Mouse (Mus musculus): ENCODE data around the gene Nr1d1. TPM values are rescaled to one million over a fixed set of nuclear protein-coding genes. Genes with fewer than 3 reads are reported as not detected.

The Nr1d1 gene
- polyA plus RNA-seq, 1 experiment from 2014 or later, result 2.3 TPM

DNA sequence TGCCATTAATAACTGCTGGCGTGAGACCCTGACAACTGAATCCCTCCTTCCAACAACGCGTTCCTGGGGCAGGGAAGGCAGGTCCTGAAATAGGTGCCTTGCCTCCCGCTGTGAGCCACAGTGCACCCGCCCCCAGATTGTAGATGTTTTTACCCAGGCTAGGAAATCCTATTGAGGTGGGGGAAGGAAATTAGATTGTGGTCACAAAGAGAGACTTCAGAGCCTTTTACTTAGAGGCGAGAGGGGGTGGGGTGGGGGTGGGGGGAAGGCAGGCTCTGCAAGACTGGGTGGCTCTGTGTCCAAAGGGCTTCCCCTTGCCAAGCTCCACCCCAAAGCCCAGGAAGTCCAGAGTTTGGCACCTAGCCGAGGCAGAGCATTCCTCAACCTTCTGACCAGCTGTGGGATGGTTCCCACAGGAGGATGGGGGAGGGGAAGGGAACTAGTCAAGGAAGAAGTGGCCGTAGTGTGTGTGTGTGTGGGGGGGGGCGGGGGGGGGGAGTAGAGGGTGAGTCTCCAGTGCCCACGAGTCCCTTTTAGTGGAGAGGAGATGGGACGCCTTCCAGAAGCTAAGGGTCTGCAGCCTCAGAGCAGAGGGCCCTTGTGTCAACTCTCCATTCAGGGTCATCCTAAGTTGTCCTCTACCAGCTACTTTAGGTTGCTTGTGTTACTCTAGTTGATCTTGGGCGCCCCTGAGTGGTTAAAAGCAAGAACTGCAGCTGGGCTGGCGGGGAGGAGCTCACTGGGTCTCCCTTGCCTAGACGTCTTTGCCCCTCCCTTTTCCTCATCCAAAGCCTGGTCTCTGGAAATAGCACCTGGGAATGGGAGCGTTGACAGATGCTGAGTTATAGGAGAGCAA is 11.5 kb upstream of the Nr1d1 start:
- Histone ChIP-seq H3K4me3 (replicated peaks) (peak overlapping the region; percentile 17; the same call in 1 of the 2 replicates), H3K9ac (peak overlapping the region; percentile 29; the same call in 1 of the 2 replicates), H3K4me2 (peak overlapping the region; percentile 51), H3K9me3 (replicated peaks) (no peaks in the 10 kb centered on the region), H3K4me1 (peaks cover 77% of the 10 kb centered on the region), H3K27me3 (no peaks in the 10 kb centered on the region), H3K36me3 (no peaks in the 10 kb centered on the region), H3K27ac (peak overlapping the region; percentile 98)
- ATAC-seq (replicated peaks; ENCODE audit: low FRiP score), result peak; percentile 68
- WGBS, result under 1% methylated on average over 14 of the region's 15 CpGs

DNA sequence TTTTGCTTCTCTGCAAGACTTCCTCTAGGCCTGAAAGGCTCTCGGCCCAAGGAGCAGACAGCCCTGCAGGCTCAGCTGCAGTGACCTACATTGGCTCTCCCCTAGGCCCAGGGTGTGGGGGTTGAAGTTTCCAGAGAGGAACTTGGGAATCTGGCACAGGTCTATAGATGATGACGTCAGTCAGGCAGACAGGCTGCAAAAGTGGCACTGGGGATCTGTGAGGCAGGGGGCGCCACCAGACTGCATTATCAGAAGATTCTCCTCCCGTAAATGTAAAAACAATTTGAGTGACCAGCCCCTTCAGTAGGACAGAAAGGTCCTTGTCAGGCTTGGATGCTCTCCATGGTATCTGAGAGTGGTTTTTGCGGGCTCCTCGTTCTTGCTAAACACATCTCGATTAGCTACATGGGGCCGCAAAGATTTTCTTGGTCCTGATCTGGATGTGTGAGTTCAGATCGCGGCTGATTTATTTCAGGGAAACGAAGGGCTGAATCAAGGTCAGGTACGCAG is 10.7 kb upstream of the Nr1d1 start:
- H3K9ac ChIP-seq, result peak overlapping the region; percentile 29; the same call in 1 of the 2 replicates
- WGBS, result 5% methylated on average over 12 of the region's 12 CpGs
- H3K4me1 ChIP-seq, result peaks cover 85% of the 10 kb centered on the region

DNA sequence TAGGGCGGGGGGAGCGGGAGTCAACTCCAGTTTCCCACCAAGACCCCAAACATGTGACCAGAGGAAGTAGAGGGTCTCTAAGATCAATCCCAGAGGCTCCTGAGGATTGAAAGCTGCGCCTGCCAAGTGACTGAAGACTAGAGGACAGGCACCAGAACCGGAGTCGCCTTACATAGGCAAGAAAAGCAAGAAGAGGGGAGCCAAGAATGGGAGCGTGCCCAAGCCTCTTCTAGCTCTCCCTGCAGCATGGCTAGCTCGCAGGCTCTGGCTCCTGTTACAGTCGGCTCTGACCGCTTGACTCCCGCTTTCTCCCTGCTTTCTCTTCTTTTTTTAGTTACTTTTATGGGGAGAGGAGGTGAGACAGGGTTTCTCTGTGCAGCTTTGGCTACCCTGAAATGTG is 10.1 kb upstream of the Nr1d1 start:
- no peaks in the 10 kb centered on the region for H3K27me3 ChIP-seq
- H3K4me3 ChIP-seq (replicated peaks), result no peak overlapping the region
- 0 out of 2 replicates have a peak overlapping the region, but pooled peaks have one; percentile 29 for H3K9ac ChIP-seq
- H3K4me2 ChIP-seq, result no peak overlapping the region
- H3K9me3 ChIP-seq (replicated peaks), result no peaks in the 10 kb centered on the region
- no peak for ATAC-seq (replicated peaks; ENCODE audit: low FRiP score)
- peaks cover 91% of the 10 kb centered on the region for H3K4me1 ChIP-seq
- WGBS, result 41% methylated on average over 10 of the region's 10 CpGs
- peak overlapping the region; percentile 98 for H3K27ac ChIP-seq
- H3K36me3 ChIP-seq, result no peaks in the 10 kb centered on the region

More for the DNA sequence above, 10.7 kb upstream of the Nr1d1 start:
- no peaks in the 10 kb centered on the region for H3K9me3 ChIP-seq (replicated peaks)
- ATAC-seq (replicated peaks; ENCODE audit: low FRiP score), result no peak
- peak overlapping the region; percentile 51 for H3K4me2 ChIP-seq
- H3K4me3 ChIP-seq (replicated peaks), result peak overlapping the region; percentile 17; the same call in 1 of the 2 replicates
- H3K27me3 ChIP-seq, result no peaks in the 10 kb centered on the region
- no peaks in the 10 kb centered on the region for H3K36me3 ChIP-seq
- H3K27ac ChIP-seq, result peak overlapping the region; percentile 98

- no peaks in the 10 kb centered on the region for H3K9me3 ChIP-seq (replicated peaks)
- peak overlapping the region; percentile 98 for H3K27ac ChIP-seq
- no peaks in the 10 kb centered on the region for H3K27me3 ChIP-seq
- no peak overlapping the region for H3K4me2 ChIP-seq
- no peaks in the 10 kb centered on the region for H3K36me3 ChIP-seq
- no peak for ATAC-seq (replicated peaks; ENCODE audit: low FRiP score)
- WGBS, result 65% methylated on average over 4 of the region's 4 CpGs
- peaks cover 92% of the 10 kb centered on the region for H3K4me1 ChIP-seq
- H3K4me3 ChIP-seq (replicated peaks), result no peak overlapping the region
- H3K9ac ChIP-seq, result no peak overlapping the region
These were observed 9.0 kb upstream of the Nr1d1 start for GRCm38 (mm10) chr11:98784139-98784538.

- under 1% methylated on average over 20 of the region's 20 CpGs for WGBS
These were observed 8.1 kb upstream of the Nr1d1 start for GRCm38 (mm10) chr11:98783236-98783696.

GRCm38 (mm10) chr11:98782651-98783235 is 7.6 kb upstream of the Nr1d1 start:
- Histone ChIP-seq H3K9me3 (replicated peaks) (no peaks in the 10 kb centered on the region), H3K4me3 (replicated peaks) (peak overlapping the region; percentile 25), H3K27me3 (no peaks in the 10 kb centered on the region), H3K27ac (peak overlapping the region; percentile 98), H3K4me1 (peaks cover 92% of the 10 kb centered on the region), H3K9ac (peak overlapping the region; percentile 38), H3K36me3 (no peaks in the 10 kb centered on the region), H3K4me2 (peak overlapping the region; percentile 55)
- peak; percentile 0; the same call in 1 of the 2 replicates for ATAC-seq (replicated peaks; ENCODE audit: low FRiP score)
- WGBS, result 2% methylated on average over 17 of the region's 17 CpGs

More at GRCm38 (mm10) chr11:98783236-98783696, 8.1 kb upstream of the Nr1d1 start:
- ATAC-seq (replicated peaks; ENCODE audit: low FRiP score), result peak; percentile 67
- Histone ChIP-seq H3K36me3 (no peaks in the 10 kb centered on the region), H3K9ac (peak overlapping the region; percentile 38), H3K4me1 (peaks cover 90% of the 10 kb centered on the region), H3K27ac (peak overlapping the region; percentile 98), H3K4me2 (peak overlapping the region; percentile 55), H3K27me3 (no peaks in the 10 kb centered on the region), H3K9me3 (replicated peaks) (no peaks in the 10 kb centered on the region), H3K4me3 (replicated peaks) (peak overlapping the region; percentile 25)

DNA sequence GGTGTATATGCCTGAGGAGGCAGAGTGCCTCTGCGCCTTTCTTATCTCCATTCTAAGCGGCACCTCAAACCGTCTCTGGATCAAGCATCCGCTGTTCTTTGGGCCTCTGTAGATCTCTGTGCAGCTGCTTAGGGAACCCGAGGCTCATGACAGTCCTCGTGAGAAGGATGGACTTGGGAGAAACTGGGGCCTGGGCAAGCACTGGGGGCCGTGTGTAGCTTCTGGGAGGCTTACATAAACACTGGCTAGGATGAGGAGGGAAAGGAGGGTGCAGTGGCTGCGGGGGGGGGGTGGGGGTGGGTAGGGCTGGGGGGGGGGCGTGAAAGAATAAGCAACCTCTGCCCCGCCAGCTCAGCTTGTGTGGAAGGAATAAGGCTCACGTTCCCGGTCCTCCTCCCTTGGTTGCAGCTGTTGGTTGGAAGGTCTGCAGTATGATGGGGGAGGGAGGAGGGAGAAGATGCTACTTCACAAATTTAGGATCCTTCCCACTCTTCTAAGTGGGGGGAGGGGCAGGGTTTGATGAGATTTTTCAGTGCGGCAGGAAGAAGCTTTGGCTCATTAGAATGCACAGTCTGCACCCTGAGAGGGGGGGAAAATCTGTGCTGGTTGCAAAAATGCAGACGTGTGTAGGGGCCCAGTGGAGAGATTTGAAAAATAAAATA is 6.8 kb upstream of the Nr1d1 start:
- WGBS, result 19% methylated on average over 13 of the region's 14 CpGs
- Histone ChIP-seq H3K9ac (0 out of 2 replicates have a peak overlapping the region, but pooled peaks have one; percentile 21), H3K4me1 (peaks cover 95% of the 10 kb centered on the region), H3K9me3 (replicated peaks) (no peaks in the 10 kb centered on the region), H3K27me3 (no peaks in the 10 kb centered on the region), H3K36me3 (no peaks in the 10 kb centered on the region), H3K4me3 (replicated peaks) (no peak overlapping the region), H3K27ac (peak overlapping the region; percentile 98), H3K4me2 (peak overlapping the region; percentile 55)
- no peak; the same call in 1 of the 2 replicates for ATAC-seq (replicated peaks; ENCODE audit: low FRiP score)

- Histone ChIP-seq H3K27ac (peak overlapping the region; percentile 89), H3K36me3 (no peaks in the 10 kb centered on the region), H3K4me2 (no peak overlapping the region), H3K27me3 (no peaks in the 10 kb centered on the region), H3K4me3 (replicated peaks) (no peak overlapping the region), H3K4me1 (peaks cover 95% of the 10 kb centered on the region), H3K9ac (no peak overlapping the region), H3K9me3 (replicated peaks) (no peaks in the 10 kb centered on the region)
- no peak for ATAC-seq (replicated peaks; ENCODE audit: low FRiP score)
These were observed 2.8 kb upstream of the Nr1d1 start for GRCm38 (mm10) chr11:98777888-98778287.

GRCm38 (mm10) chr11:98776843-98777590 is 1.9 kb upstream of the Nr1d1 start:
- WGBS, result 8% methylated on average over 9 of the region's 9 CpGs
- H3K9ac ChIP-seq, result 0 out of 2 replicates have a peak overlapping the region, but pooled peaks have one; percentile 27
- no peaks in the 10 kb centered on the region for H3K36me3 ChIP-seq
- H3K4me3 ChIP-seq (replicated peaks), result no peak overlapping the region
- peak overlapping the region; percentile 87 for H3K4me2 ChIP-seq
- no peaks in the 10 kb centered on the region for H3K27me3 ChIP-seq
- H3K27ac ChIP-seq, result peak overlapping the region; percentile 89
- H3K4me1 ChIP-seq, result peaks cover 95% of the 10 kb centered on the region
- ATAC-seq (replicated peaks; ENCODE audit: low FRiP score), result peak; percentile 10; the same call in 1 of the 2 replicates
- no peaks in the 10 kb centered on the region for H3K9me3 ChIP-seq (replicated peaks)

- no peak for ATAC-seq (replicated peaks; ENCODE audit: low FRiP score)
- 28% methylated on average over 12 of the region's 12 CpGs for WGBS
- Histone ChIP-seq H3K9me3 (replicated peaks) (no peaks in the 10 kb centered on the region), H3K4me2 (peak overlapping the region; percentile 87), H3K9ac (peak overlapping the region; percentile 27; the same call in 1 of the 2 replicates), H3K27me3 (no peaks in the 10 kb centered on the region), H3K4me1 (peaks cover 87% of the 10 kb centered on the region), H3K36me3 (peaks cover 1% of the 10 kb centered on the region), H3K4me3 (replicated peaks) (peak overlapping the region; percentile 43; the same call in 1 of the 2 replicates), H3K27ac (peak overlapping the region; percentile 89)
These were observed 1.1 kb upstream of the Nr1d1 start for GRCm38 (mm10) chr11:98776052-98776764.
